Mouse (Mus musculus) lung, postnatal 0 days (tissue): Measurements from ENCODE around the gene Lyz1. TPM values are rescaled to one million over a fixed set of nuclear protein-coding genes. Genes with fewer than 3 reads are reported as not detected.
"Not testable (repeated sequence)": the region's sequence is repeated elsewhere in the genome, so short reads cannot be mapped to it uniquely, and the experiment has no call there.

ENCODE experiments used
- ATAC-seq: fragments of 200-750 bp; cut with Nextera tagmentation; 2 replicates; pipeline ENCODE4 v1.8.0; 2017; ENCODE audit warnings: moderate library complexity
- DNase-seq: peaks from one replicate; pipeline ENCODE4 v3.0.0-alpha.2; 2016; ENCODE audit warnings: low spot score
- H3K27ac ChIP-seq: fragments of 300-500 bp; sonication (generic); 2 replicates; pipeline ENCODE4 v1.5.1; 2014; ENCODE audit warnings: antibody characterized with exemption, mild to moderate bottlenecking, low read length, mixed read lengths
- H3K27me3 ChIP-seq: fragments of 300-500 bp; sonication (generic); replicated peaks from 2 replicates; pipeline ENCODE4 v1.6.1; 2014; ENCODE audit warnings: low read length, mixed read lengths; ENCODE audit not compliant: insufficient read depth
- H3K36me3 ChIP-seq: fragments of 300-500 bp; sonication (generic); 2 replicates; pipeline ENCODE4 v1.6.1; 2014; ENCODE audit warnings: low read length, mixed read lengths; ENCODE audit not compliant: insufficient read depth
- H3K4me1 ChIP-seq: fragments of 300-500 bp; sonication (generic); 2 replicates; pipeline ENCODE4 v1.6.1; 2014; ENCODE audit warnings: antibody characterized with exemption, low read depth, low read length, mixed read lengths; ENCODE audit not compliant: insufficient read depth
- H3K4me2 ChIP-seq: fragments of 300-500 bp; sonication (generic); replicated peaks from 2 replicates; pipeline ENCODE4 v1.6.1; 2014; ENCODE audit warnings: low read depth, mild to moderate bottlenecking, low read length, moderate library complexity, mixed read lengths
- H3K4me3 ChIP-seq: fragments of 300-500 bp; sonication (generic); 2 replicates; pipeline ENCODE4 v1.5.1; 2014; ENCODE audit warnings: low read depth, low read length
- H3K9ac ChIP-seq: fragments of 300-500 bp; sonication (generic); replicated peaks from 2 replicates; pipeline ENCODE4 v1.6.1; 2014; ENCODE audit warnings: low read depth, mild to moderate bottlenecking
- H3K9me3 ChIP-seq: fragments of 300-500 bp; sonication (generic); 2 replicates; pipeline ENCODE4 v1.6.1; 2016; ENCODE audit warnings: low read length, mixed read lengths
- CTCF ChIP-seq: IDR thresholded peaks from 2 replicates; pipeline ENCODE4 v1.5.1; 2016; ENCODE audit warnings: antibody characterized with exemption, mild to moderate bottlenecking
- EP300 ChIP-seq: IDR thresholded peaks from 2 replicates; pipeline ENCODE4 v1.6.1; 2016; ENCODE audit warnings: antibody characterized with exemption, mild to moderate bottlenecking, control low read depth
- WGBS: fragments of 180-500 bp; shearing (Covaris S2); extraction: QIAGEN DNeasy Blood & Tissue Kit; methylation state at CpG from one replicate; pipeline ENCODE4 v1.1.7; 2014; 5-methylcytosine and 5-hydroxymethylcytosine counted together
- polyA plus RNA-seq: library from polyadenylated mRNA; unstranded; fragments of >200 nt; fragmentation: Nextera tagmentation; extraction: Ambion mirVana; gene quantifications from 2 replicates; pipeline ENCODE4 v1.2.1, GENCODE M21; 2015

The Lyz1 gene
- polyA plus RNA-seq, 1 experiment from 2014 or later, result 3,269 TPM

GRCm38 (mm10) chr10:117283871-117284577 is 8.6 kb downstream of the Lyz1 start:
- ATAC-seq, result no peak
- no peak for DNase-seq
- no peak for TF ChIP-seq EP300
- no peak for TF ChIP-seq CTCF
- Histone ChIP-seq H3K4me1 (no peaks in the 10 kb centered on the region), H3K4me2 (no peak overlapping the region), H3K27ac (no peak overlapping the region), H3K27me3 (no peaks in the 10 kb centered on the region), H3K36me3 (no peaks in the 10 kb centered on the region), H3K9me3 (no peaks in the 10 kb centered on the region), H3K4me3 (no peak overlapping the region), H3K9ac (no peak overlapping the region)
- 77% methylated on average over 7 of the region's 7 CpGs for WGBS

- not testable (repeated sequence) for H3K36me3 ChIP-seq, H3K9me3 ChIP-seq, H3K9ac ChIP-seq, H3K4me2 ChIP-seq, DNase-seq, ATAC-seq, H3K27ac ChIP-seq, H3K27me3 ChIP-seq, H3K4me3 ChIP-seq, H3K4me1 ChIP-seq
- WGBS, result 81% methylated on average over 4 of the region's 4 CpGs
These were observed 9.5 kb downstream of the Lyz1 start for GRCm38 (mm10) chr10:117283196-117283595.

DNA sequence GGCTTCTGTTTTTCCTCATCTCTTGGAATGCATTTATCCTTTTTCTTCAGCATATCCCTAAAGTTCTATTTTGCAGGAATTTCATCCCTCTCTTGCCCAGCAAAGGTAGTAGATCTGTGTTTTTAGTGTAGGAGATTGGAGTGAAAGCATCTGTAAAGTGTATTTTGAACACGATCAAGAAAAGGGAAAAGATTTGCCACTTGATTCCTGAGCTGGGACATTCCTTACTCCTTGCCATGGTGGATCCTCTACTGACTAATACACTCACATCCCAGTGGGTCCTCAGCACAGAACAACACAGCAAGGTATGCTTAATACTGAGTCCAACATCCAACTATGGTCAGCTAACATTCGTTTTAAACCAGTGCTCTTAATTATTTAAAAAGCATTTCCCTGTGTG is 10.1 kb downstream of the Lyz1 start:
- Histone ChIP-seq H3K4me2 (no peak overlapping the region), H3K9ac (no peak overlapping the region), H3K4me3 (no peak overlapping the region), H3K27ac (no peak overlapping the region), H3K9me3 (no peaks in the 10 kb centered on the region), H3K4me1 (no peaks in the 10 kb centered on the region), H3K36me3 (no peaks in the 10 kb centered on the region), H3K27me3 (no peaks in the 10 kb centered on the region)
- no peak for ATAC-seq
- no peak for DNase-seq
- TF ChIP-seq CTCF, result no peak
- TF ChIP-seq EP300, result no peak
- WGBS, result 61% methylated on average over 2 of the region's 2 CpGs

GRCm38 (mm10) chr10:117282049-117282448 is 10.6 kb downstream of the Lyz1 start, which contains the start of gene Lyz2:
Lyz2 (minus strand) TSS chr10:117282321.
- ATAC-seq (peak; percentile 30; the same call in 1 of the 2 replicates), DNase-seq (peak; percentile 57)
- H3K27ac ChIP-seq, result no peak within 1 kb of the TSS
- no peaks in the 10 kb centered on the region for H3K27me3 ChIP-seq
- no peak within 1 kb of the TSS for H3K9ac ChIP-seq
- peak within 1 kb of the TSS; percentile 32 for H3K4me2 ChIP-seq
- H3K36me3 ChIP-seq, result no peaks in the 10 kb centered on the region
- H3K4me3 ChIP-seq, result peak within 1 kb of the TSS; percentile 4; the same call in 1 of the 2 replicates
- WGBS, result 35% methylated on average over 4 of the region's 4 CpGs
- H3K4me1 ChIP-seq, result no peaks in the 10 kb centered on the region
- H3K9me3 ChIP-seq, result no peaks in the 10 kb centered on the region
- TF ChIP-seq EP300 (no peak), CTCF (no peak)

DNA sequence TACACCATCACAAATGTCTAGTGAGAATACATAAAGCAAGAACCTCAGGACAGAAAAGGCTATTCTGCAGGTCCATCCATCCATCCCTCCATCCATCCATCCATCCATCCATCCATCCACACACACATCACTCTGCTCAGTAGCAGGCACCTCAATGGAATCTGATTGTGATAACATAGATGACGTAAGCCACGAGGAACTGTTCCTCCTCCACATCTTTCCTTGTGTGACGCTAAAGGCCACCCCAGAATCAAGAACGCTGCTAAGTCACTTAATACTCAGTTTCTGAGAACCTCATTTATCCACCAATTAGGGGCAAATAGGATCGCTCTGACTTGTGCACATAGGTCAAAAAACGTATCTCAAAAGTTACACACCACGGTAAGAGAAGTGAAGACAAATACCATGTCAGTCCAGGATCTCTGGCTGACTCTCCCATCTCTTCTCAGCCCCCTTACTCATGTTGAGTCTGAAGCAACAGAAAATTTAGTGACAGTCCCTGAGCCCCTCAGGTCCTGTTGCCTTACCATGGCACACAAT is 11.2 kb downstream of the Lyz1 start:
- H3K4me1 ChIP-seq, result no peaks in the 10 kb centered on the region
- no peaks in the 10 kb centered on the region for H3K27me3 ChIP-seq
- no peak overlapping the region for H3K27ac ChIP-seq
- peak overlapping the region; percentile 4; the same call in 1 of the 2 replicates for H3K4me3 ChIP-seq
- WGBS, result 78% methylated on average over 7 of the region's 7 CpGs
- H3K36me3 ChIP-seq, result no peaks in the 10 kb centered on the region
- peak overlapping the region; percentile 32 for H3K4me2 ChIP-seq
- H3K9ac ChIP-seq, result no peak overlapping the region
- DNase-seq (no peak), ATAC-seq (no peak)
- TF ChIP-seq EP300 (no peak), CTCF (no peak)
- H3K9me3 ChIP-seq, result no peaks in the 10 kb centered on the region

DNA sequence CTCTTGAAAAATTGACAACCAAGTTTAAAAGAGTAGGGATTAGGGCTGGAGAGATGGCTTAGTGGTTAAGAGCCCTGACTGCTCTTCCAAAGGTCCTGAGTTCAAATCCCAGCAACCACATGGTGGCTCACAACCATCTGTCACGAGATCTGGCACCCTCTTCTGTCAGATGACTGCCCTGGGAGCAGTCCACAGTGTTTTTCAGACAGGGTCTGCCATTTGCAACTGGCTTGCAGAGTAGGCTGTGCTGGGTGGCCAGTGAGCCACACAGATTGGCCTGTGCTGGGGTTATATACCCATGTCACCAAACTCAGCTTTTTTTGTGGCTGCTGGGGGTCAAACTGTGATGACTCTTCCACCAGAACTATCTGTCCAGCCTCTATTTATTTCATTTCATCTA is 12.7 kb downstream of the Lyz1 start:
- Histone ChIP-seq H3K27ac (no peak overlapping the region), H3K4me1 (no peaks in the 10 kb centered on the region), H3K27me3 (no peaks in the 10 kb centered on the region), H3K9me3 (no peaks in the 10 kb centered on the region), H3K4me3 (no peak overlapping the region), H3K36me3 (no peaks in the 10 kb centered on the region), H3K9ac (no peak overlapping the region), H3K4me2 (peak overlapping the region; percentile 17; the same call in 1 of the 2 replicates)
- ATAC-seq (no peak), DNase-seq (no peak)
- TF ChIP-seq EP300 (no peak), CTCF (no peak)
- 29% methylated on average over 1 of the region's 1 CpGs for WGBS

DNA sequence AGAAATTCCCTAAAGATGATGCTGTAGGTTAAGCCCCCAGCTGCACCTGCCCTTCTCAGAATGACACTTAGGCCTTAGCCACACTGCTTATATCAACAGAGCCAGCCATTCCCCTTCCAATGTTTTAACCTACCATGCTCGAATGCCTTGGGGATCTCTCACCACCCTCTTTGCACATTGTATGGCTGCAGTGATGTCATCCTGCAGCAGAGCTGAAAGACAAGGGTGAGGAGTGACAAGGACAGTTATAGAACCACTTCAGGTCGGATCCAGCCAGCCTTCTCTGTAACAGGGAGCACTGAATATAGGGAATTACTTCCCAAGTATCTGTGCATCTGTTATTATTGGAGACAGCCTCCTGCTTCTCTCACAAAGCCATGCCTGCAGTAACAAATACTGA is 14.2 kb downstream of the Lyz1 start:
- H3K27me3 ChIP-seq, DNase-seq, ATAC-seq, H3K4me2 ChIP-seq, H3K4me3 ChIP-seq, H3K9ac ChIP-seq, H3K36me3 ChIP-seq, H3K4me1 ChIP-seq, H3K27ac ChIP-seq, H3K9me3 ChIP-seq: not testable (repeated sequence)
- WGBS, result 27% methylated on average over 2 of the region's 2 CpGs

- H3K4me1 ChIP-seq, H3K4me3 ChIP-seq, H3K36me3 ChIP-seq, ATAC-seq, H3K9me3 ChIP-seq, DNase-seq, H3K9ac ChIP-seq, H3K27me3 ChIP-seq, H3K4me2 ChIP-seq, H3K27ac ChIP-seq: not testable (repeated sequence)
- WGBS, result 76% methylated on average over 9 of the region's 9 CpGs
These were observed 14.9 kb downstream of the Lyz1 start for GRCm38 (mm10) chr10:117277779-117278178.
